Mouse (Mus musculus) left cerebral cortex, adult 18-20 months (tissue): ENCODE results near the gene Olfr1111. TPM values are rescaled to one million over a fixed set of nuclear protein-coding genes. Genes with fewer than 3 reads are reported as not detected.
"Not testable (repeated sequence)": the region's sequence is repeated elsewhere in the genome, so short reads cannot be mapped to it uniquely, and the experiment has no call there.

Experiments
- DNase-seq, 2 experiments: peaks; one replicate each; pipeline ENCODE4 v3.0.0; 2021 to 2022; ENCODE audit warnings: low spot score in 2 of 2, mixed read lengths in 1 of 2
- long read RNA-seq, 2 experiments: library from polyadenylated mRNA; stranded (forward); transcript quantifications; one replicate each; pipeline ENCODE4 v2.0.0; 2021
- total RNA-seq, 2 experiments: library from RNA; stranded (reverse); gene quantifications; 2 replicates each; pipeline ENCODE4 v1.2.3; 2021

Olfr1111 gene
- total RNA-seq, result not detected
- long read RNA-seq, experiment 1, result 0 reads
- long read RNA-seq, experiment 2, result 0 reads

DNA sequence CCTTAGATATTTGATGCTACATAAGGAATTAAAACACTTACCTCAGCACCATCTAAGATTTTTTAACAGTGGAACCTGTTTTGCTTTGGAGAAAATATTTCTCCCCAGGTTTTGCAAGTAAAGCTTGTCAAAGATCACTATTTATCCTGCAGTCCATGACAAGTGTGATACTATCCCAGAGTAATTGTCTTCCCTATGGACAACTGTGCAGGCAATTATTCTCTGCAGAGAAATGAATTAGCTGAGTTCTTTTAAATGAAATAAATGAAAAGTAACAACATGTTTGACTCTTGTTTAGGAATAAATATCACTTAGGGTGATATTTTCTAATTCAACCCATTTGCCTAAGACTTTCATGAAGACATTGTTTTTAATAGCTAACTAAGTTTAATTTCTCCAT is at the start of gene Olfr1111:
Gene Olfr1111, minus strand, starts transcription at position 101 of the 400 bp plus-strand sequence.
- DNase-seq, result no peak

DNA sequence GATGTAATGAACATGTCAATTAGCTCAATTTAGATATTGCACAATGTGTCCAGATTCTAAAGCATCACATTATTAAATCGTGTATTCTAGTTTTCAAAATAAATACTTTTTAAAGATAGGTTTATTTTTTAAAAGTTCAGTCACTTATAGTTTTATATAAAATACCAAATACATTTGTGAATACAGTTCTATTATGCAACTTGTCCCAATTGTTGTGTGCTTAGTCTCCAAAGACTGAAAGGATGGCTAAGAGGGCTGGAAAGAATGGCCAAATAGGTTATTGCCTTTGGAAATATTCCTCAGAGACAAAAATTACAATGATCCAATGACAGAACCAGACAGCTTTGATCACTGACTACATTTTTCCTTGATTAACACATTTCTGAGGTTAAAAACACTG is 35.1 kb upstream of the Olfr1111 start, which contains the start of gene Olfr1112:
Gene Olfr1112, plus strand, starts transcription at position 301 of the 400 bp plus-strand sequence.
- no peak for DNase-seq

DNA sequence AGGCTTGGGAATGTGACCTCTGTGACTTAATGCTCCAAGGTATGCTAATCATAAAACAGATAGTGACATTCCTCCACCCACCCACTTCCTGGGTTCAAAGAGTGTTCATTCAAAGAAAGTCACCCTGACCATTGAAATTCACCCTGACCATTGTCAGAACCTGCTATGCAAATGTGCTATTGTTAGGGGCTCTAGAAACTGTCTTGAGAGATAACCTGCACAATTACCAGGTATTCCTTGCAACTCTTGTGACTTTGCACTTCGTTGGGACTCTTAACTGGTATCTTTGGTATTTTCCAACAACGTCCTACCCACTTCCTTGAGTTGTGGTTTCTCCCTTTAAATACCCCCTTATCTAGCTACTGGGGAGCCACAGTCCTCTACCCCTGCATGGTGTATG is 15.3 kb upstream of the Olfr1111 start:
- not testable (repeated sequence) for DNase-seq

DNA sequence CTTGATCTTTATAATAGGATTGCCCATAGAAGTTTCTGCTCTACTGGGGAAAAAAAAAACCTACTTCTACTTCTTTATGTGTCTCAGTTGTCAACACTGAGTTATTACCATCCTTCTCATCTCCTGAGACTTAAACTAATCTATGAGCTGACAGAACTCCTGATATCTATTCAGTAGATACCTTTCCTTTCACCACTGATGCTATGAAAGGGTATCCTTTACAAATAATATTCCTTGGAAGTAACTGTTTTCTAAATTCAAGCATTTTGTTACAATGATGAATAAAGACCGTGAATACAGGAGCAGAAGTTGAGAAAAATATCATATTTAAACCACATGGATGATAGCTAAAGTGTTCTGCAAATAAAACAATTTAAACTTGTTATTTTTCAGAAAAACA is 12.2 kb downstream of the Olfr1111 start, which contains the start of gene Olfr1110:
Gene Olfr1110, minus strand, starts transcription at position 101 of the 400 bp plus-strand sequence.
- no peak for DNase-seq

DNA sequence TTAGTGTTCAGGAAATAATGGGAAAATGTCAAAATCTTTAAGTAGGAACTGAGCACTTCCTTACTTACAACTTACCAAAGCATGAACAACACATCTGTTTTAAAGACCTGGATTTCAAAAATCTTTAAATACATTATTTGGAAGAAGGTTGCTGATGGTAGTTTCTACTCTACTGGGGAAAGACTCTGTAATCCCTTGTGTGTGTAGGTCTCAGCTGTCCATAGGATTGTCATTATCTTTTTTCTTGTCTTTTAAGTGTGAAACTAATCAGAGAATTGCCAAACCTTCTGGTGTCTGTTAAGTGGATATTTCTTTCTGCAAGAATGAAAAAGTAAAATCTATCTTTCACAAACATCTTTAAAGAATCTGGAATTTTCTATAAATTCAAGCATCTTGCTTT is 38.0 kb downstream of the Olfr1111 start, which contains the start of gene Olfr259:
Gene Olfr259, minus strand, starts transcription at position 101 of the 400 bp plus-strand sequence.
- no peak for DNase-seq

Other genes with a start within 250 kb of the Olfr1111 start
- gene Olfr1098, start 228.1 kb downstream of the Olfr1111 start, total RNA-seq, result not detected
- gene Olfr1099, start 191.9 kb downstream of the Olfr1111 start, total RNA-seq, result not detected
- not detected for gene Olfr1100, start 172.7 kb downstream of the Olfr1111 start, total RNA-seq
- not detected for gene Olfr1101, start 161.4 kb downstream of the Olfr1111 start, total RNA-seq
- not detected for gene Olfr1102, start 154.2 kb downstream of the Olfr1111 start, total RNA-seq
- not detected for gene Olfr1104, start 125.5 kb downstream of the Olfr1111 start, total RNA-seq
- not detected for gene Olfr1105, start 116.1 kb downstream of the Olfr1111 start, total RNA-seq
- gene Olfr1106, start 100.4 kb downstream of the Olfr1111 start, total RNA-seq, result not detected
- gene Olfr1107, start 76.8 kb downstream of the Olfr1111 start, total RNA-seq, result not detected
- gene Olfr1109, start 56.6 kb downstream of the Olfr1111 start, total RNA-seq, result not detected
- not detected for gene Olfr259, start 38.1 kb downstream of the Olfr1111 start, total RNA-seq
- not detected for gene Olfr1110, start 12.3 kb downstream of the Olfr1111 start, total RNA-seq
- not detected for gene Olfr1112, start 35.2 kb upstream of the Olfr1111 start, total RNA-seq
- not detected for gene Olfr1113, start 56.3 kb upstream of the Olfr1111 start, total RNA-seq
- not detected for gene Olfr1115, start 95.4 kb upstream of the Olfr1111 start, total RNA-seq
- not detected for gene Olfr1116, start 114.9 kb upstream of the Olfr1111 start, total RNA-seq
- not detected for gene Olfr1118, start 155.0 kb upstream of the Olfr1111 start, total RNA-seq
- gene Olfr1120, start 202.2 kb upstream of the Olfr1111 start, total RNA-seq, result not detected
- not detected for gene Olfr1121, start 217.3 kb upstream of the Olfr1111 start, total RNA-seq
- under 1 TPM in 1 of 2 experiments, not detected in 1; 0.09 TPM for gene Olfr1122, start 233.2 kb upstream of the Olfr1111 start, total RNA-seq